Mouse (Mus musculus): ENCODE results near the gene Ptger1. TPM values are rescaled to one million over a fixed set of nuclear protein-coding genes. Genes with fewer than 3 reads are reported as not detected.
A peak's percentile ranks its signal among the peaks of the same experiment; 100 is the strongest.

Gene Ptger1
- total RNA-seq, 2 experiments from 2014 or later = 1.4 to 1.5 TPM

- no peak for DNase-seq (ENCODE audit: low spot score in 2 of 2)
- intact Hi-C loops (cut with DNase I) = no loop called here
Observed at GRCm38 (mm10) chr8:83653662-83654017, 12.8 kb upstream of the Ptger1 start.

DNA sequence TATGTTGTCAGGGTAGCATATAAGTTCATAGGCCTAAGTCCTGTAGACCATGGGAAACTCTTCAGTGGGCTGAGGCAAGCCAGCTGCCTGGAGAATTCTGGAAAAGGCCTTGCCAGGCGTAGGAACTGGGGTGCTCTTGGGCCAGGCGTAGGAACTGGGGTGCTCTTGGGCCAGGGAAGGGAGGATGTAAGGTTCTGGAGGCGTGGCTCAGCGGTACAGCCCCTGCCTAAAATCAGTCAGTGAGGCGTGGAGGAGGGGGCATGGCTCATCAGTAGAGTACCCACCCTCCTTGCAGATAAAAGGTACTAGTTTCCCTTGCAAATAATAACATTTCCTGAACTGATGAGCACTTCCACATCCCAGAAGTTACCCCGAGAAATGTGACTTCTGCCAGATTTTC lies 11.8 kb upstream of the Ptger1 start:
- intact Hi-C loops (cut with DNase I) = no loop called here

DNA sequence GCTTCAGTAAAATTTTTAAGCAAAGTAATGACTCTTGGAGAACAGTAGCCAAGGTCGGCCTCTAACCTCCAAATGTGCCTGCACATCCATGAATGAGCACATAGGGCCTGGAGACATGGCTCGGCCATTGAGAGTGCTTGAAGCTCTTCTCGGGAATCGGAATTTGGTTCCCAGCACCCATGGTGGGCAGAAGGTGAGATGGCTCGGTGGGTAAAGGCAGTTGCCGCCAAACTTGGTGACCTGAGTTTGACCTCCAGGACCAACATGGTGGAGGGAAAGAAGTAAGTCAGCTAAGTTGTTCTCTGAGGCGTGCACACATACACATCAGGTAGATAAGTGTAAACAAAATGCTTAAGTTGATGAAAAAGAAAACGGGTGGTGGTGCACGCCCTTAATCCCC lies 10.4 kb upstream of the Ptger1 start:
- DNase-seq (ENCODE audit: low spot score in 2 of 2) = no peak
- intact Hi-C loops (cut with DNase I) = no loop called here

More for the DNA sequence above, 11.8 kb upstream of the Ptger1 start:
- no peak for DNase-seq (ENCODE audit: low spot score in 2 of 2)

GRCm38 (mm10) chr8:83656484-83657246 lies 9.8 kb upstream of the Ptger1 start:
- intact Hi-C loops (cut with DNase I) = no loop called here

DNA sequence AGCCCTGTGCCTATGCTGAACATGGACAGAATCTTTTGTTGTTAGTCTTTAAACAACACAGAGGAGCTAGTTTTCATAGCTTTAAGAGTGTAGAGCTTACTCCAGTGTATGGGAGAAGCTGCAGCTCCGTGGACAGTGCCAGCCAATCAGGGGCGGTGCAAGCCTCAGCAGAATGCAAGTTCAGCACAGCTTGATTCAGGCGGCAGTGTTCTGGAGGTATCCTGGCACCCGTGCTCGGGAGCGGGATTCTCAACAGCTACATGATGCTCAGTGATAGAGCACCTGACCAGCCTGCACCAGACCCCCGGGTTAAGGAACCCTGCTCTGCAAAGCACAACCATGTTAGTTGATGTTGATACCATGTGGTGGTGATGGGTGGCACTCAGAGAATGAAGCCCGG lies 5.9 kb upstream of the Ptger1 start:
- DNase-seq (ENCODE audit: low spot score in 2 of 2) = peak; percentile 58 to 77
- intact Hi-C loops (cut with DNase I) = loop anchor here (5.0 kb wide), 1 partner anchor 57 kb away; the partner anchor contains the start of gene Ddx39

More at GRCm38 (mm10) chr8:83656484-83657246, 9.8 kb upstream of the Ptger1 start:
- no peak for DNase-seq (ENCODE audit: low spot score in 2 of 2)

DNA sequence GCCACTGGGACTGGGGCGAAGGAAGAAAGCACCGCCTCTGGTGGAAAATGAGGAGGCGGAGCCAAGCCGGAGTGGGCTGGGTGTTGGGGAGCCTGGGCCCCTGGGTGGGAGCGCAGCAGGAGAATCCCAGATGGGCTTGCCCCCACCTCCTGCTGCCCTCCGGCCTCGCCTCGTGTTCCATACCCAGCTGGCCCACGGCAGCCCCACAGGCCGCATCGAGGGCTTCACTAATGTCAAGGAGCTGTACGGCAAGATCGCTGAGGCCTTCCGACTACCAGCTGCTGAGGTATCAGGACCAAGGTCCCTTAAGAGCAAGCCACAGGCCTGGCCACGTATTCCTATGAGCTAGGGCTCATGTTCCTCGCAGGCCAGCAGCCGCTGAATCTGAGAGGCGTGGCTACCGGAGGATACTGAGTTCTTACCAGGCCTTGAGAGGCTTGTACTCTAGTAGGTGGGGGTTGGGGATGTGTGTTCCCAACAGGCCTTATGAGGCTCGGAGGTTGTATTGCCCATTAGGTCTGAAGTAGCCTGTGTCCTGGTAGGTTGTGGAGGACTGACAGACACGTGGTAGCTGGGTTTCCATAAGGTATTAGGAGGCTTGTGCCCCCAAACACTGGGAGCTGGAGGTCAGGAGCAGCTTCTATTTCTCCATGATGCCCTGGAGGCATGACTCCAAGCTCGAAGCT lies 5.3 kb upstream of the Ptger1 start:
- DNase-seq (ENCODE audit: low spot score in 2 of 2) = no peak

GRCm38 (mm10) chr8:83662421-83662826 lies 4.1 kb upstream of the Ptger1 start:
- intact Hi-C loops (cut with DNase I) = loop anchor here (5.0 kb wide), 1 partner anchor 55 kb away; the partner anchor contains the start of gene Ddx39

More for the DNA sequence above, 5.3 kb upstream of the Ptger1 start:
- intact Hi-C loops (cut with DNase I) = loop anchor here (5.0 kb wide), 1 partner anchor 56 kb away; the partner anchor contains the start of gene Ddx39

DNA sequence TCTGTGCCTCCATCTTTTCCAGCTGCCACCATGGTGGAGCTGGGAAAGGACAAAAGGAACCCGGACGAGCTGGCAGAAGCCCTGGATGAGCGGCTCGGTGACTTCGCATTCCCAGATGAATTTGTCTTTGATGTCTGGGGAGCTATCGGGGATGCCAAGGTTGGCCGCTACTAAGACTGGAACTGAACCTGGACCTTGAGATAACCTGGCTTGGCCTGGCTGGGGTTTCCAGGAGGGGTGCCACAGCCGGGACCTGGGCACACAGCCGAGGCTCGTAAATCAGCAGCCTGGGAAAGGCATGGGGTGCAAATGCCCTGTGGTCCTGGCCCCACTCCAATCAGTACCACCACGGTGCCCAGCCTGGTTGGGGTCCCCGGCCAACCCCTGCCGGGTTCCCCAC lies 2.4 kb upstream of the Ptger1 start:
- no peak for DNase-seq (ENCODE audit: low spot score in 2 of 2)
- intact Hi-C loops (cut with DNase I) = loop anchor here (5.0 kb wide), 1 partner anchor 53 kb away; the partner anchor contains the start of gene Ddx39

More at GRCm38 (mm10) chr8:83662421-83662826, 4.1 kb upstream of the Ptger1 start:
- DNase-seq (ENCODE audit: low spot score in 2 of 2) = peak; percentile 94

DNA sequence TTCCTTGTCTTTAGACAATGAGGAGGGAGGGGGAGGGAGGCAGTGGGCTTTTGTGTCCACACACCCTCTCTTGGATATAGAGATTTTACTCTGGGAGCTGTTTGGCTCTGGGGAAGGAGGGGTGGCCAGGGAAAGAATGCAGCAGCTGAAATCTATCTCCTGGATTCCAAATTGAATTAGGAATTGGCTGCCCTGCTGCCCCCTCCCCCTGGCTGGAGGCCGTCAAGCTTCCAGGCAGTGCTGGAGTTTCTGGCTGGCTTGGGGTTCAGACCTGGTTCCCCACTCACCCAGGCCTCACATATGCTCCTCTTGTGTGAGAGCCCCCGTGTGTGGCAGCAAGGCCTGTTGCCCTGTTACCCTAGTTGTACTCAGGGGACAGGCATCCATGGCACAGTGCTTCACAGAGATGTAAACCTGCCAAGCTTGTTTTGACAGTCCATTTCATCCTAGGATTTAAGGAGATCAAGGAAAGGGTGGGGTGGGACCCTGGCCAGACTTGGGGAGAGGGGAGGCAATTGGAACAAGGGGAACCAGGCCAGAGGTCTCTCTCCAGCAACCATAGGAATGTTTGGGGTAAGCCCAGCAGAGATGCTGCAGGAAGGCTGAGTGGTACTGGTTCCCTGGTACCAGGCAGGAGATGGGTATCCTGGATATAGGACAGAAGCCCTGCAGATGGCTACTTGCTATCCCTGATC lies 1.4 kb upstream of the Ptger1 start:
- intact Hi-C loops (cut with DNase I) = loop anchor here (5.0 kb wide), 1 partner anchor 52 kb away; the partner anchor contains the start of gene Ddx39
- no peak for DNase-seq (ENCODE audit: low spot score in 2 of 2)

- no peak for DNase-seq (ENCODE audit: low spot score in 2 of 2)
- intact Hi-C loops (cut with DNase I) = no loop called here
Observed at GRCm38 (mm10) chr8:83666866-83667234, 372 bp downstream of the Ptger1 start.

DNA sequence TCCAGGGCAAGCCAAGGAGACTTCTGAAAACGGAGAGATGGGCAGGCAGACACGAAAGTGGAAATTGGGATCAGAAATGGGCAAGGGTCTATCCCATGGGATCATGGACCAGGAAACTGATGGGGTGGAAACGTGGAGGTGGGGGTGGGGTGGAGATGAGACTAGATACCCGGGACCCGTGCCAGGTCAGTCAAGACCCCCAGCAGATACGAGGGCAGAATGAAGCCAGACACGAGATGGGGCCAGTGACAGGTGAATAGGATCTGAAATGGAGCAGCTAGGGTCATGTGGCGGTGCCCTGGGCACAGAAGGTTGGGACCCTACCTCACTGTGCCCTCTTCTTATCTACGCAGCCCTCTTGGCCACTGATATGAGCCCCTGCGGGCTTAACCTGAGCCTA lies 1.0 kb downstream of the Ptger1 start:
- no peak for DNase-seq (ENCODE audit: low spot score in 2 of 2)
- intact Hi-C loops (cut with DNase I) = no loop called here

GRCm38 (mm10) chr8:83668010-83668916 lies 1.8 kb downstream of the Ptger1 start:
- intact Hi-C loops (cut with DNase I) = no loop called here

DNA sequence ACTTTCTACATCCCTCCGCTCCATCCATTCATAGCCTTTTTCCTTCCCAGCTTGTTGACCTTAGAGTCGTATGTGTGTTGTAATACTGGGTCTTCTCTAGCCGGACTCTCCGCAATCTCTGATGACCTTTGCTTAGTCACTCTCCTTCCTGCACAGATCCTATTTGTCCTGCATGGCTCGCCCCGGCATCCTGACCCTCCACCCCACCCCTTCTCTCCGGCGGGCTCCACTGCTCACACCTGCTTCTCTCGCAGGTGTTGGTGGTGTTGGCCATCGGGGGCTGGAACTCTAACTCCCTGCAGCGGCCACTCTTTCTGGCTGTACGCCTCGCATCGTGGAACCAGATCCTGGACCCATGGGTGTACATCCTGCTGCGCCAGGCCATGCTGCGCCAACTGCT lies 2.5 kb downstream of the Ptger1 start:
- no peak for DNase-seq (ENCODE audit: low spot score in 2 of 2)
- intact Hi-C loops (cut with DNase I) = no loop called here

More at GRCm38 (mm10) chr8:83668010-83668916, 1.8 kb downstream of the Ptger1 start:
- DNase-seq (ENCODE audit: low spot score in 2 of 2) = peak; percentile 70 to 81

GRCm38 (mm10) chr8:83672936-83673335 lies 6.5 kb downstream of the Ptger1 start:
- intact Hi-C loops (cut with DNase I) = no loop called here
- no peak for DNase-seq (ENCODE audit: low spot score in 2 of 2)

GRCm38 (mm10) chr8:83674497-83674896 lies 8.0 kb downstream of the Ptger1 start:
- intact Hi-C loops (cut with DNase I) = no loop called here
- peak in 1 of 2 experiments; percentile 61 for DNase-seq (ENCODE audit: low spot score in 2 of 2)

DNA sequence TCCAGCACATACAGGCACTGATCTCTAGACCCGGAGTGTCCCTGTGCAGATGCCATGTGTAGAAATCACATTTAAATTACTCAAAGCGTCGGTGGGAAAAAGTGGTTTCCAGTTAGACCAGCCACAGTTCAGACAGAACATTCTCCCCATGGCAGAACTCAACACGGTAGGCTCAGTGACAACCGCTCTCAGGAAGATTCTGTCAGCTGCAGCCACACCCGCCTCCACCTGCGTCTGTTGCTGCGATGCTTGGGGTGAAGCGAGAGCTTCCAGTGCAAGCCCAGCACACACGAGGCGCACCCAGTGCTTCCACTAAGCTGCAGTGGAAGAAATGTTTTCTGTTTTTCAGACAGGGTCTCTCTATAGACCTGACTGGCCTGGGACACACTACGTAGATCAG lies 13.4 kb downstream of the Ptger1 start:
- no peak for DNase-seq (ENCODE audit: low spot score in 2 of 2)
- intact Hi-C loops (cut with DNase I) = no loop called here

- intact Hi-C loops (cut with DNase I) = no loop called here
- DNase-seq (ENCODE audit: low spot score in 2 of 2) = no peak
Observed at GRCm38 (mm10) chr8:83680603-83681002, 14.1 kb downstream of the Ptger1 start.

DNA sequence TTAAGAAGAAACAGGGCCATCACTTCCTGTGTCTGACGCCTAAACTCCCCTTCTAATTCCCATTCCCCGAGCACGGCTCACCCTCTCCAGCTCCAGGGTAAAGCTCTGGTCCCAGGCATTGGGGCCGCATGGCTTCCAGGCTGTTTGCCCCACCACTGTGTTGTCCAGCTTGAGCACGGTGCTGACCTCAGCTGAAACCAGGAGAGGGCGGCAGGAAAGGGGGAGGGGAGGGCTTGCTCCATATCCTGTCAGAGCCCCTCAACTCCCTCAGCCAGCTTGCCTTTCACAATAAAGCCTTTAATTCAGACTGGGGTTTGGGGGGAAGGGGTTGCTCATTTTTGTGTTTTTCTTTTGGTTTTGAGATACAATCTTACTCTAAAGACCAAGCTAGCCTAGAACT lies 14.6 kb downstream of the Ptger1 start:
- DNase-seq (ENCODE audit: low spot score in 2 of 2) = no peak
- intact Hi-C loops (cut with DNase I) = no loop called here

DNA sequence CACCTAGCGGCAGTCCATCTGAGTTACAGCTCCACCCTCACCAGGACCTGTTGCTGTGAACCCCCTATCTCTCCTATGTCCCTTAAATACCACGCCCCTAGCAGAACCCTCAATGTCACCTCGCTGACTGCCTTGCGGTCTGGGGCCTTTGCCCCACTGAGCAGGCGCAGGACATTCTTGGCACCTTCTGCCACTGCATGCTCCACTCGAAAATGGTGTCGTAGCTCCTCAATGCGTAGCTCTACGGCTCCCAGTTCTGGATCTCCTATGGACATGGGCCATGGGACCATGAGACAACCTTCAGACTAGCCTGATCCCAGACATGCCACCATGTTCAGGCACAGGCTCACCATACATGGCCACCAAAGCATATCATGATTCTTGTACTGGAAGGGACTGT lies 18.0 kb downstream of the Ptger1 start:
- no peak for DNase-seq (ENCODE audit: low spot score in 2 of 2)
- intact Hi-C loops (cut with DNase I) = no loop called here
